Mouse (Mus musculus) MEL (cell line): ENCODE data around the gene Grrp1.

Experiments
- CTCF ChIP-seq, 3 experiments: IDR thresholded peaks in 2 of 3; conservative IDR thresholded peaks in 1 of 3; 2 replicates each; pipeline ENCODE4 v1.5.1; 2011 to 2012; ENCODE audit warnings: low read length in 3 of 3, low read depth in 2 of 3, mild to moderate bottlenecking in 2 of 3, improper control_type of control experiment in 1 of 3, inconsistent platforms in 1 of 3, mixed read lengths in 1 of 3, moderate library complexity in 1 of 3; ENCODE audit not compliant: control insufficient read depth in 1 of 3, insufficient read depth in 1 of 3, poor library complexity in 1 of 3, severe bottlenecking in 1 of 3
- EP300 ChIP-seq, 2 experiments: IDR thresholded peaks; 2 replicates each; pipeline ENCODE4 v1.6.1; 2011; ENCODE audit warnings: improper control_type of control experiment in 2 of 2, low read length in 2 of 2, low read depth in 1 of 2, mild to moderate bottlenecking in 1 of 2
- GATA1 ChIP-seq: IDR thresholded peaks from 2 replicates; pipeline ENCODE4 v1.6.1; 2011; ENCODE audit warnings: low read depth, low read length, improper control_type of control experiment
- MAFK ChIP-seq: IDR thresholded peaks from 2 replicates; pipeline ENCODE4 v1.6.1; 2011; ENCODE audit warnings: low read depth, mild to moderate bottlenecking, low read length, improper control_type of control experiment, borderline replicate concordance
- MAZ ChIP-seq: IDR thresholded peaks from 2 replicates; pipeline ENCODE4 v1.6.1; 2012; ENCODE audit warnings: low read depth, mild to moderate bottlenecking, inconsistent platforms, low read length, improper control_type of control experiment
- MYC ChIP-seq: IDR thresholded peaks from 2 replicates; pipeline ENCODE4 v1.6.1; 2011; ENCODE audit warnings: low read depth, mild to moderate bottlenecking, low read length, improper control_type of control experiment, moderate library complexity
- NELFE ChIP-seq: IDR thresholded peaks from 2 replicates; pipeline ENCODE4 v1.6.1; 2011; ENCODE audit warnings: low read depth, low read length, improper control_type of control experiment
- NRF1 ChIP-seq: IDR thresholded peaks from 2 replicates; pipeline ENCODE4 v1.6.1; 2014; ENCODE audit warnings: low read depth, mild to moderate bottlenecking, inconsistent platforms, low read length, improper control_type of control experiment, moderate library complexity; ENCODE audit not compliant: poor library complexity, insufficient read depth, severe bottlenecking
- POLR2AphosphoS2 ChIP-seq: IDR thresholded peaks from 2 replicates; pipeline ENCODE4 v1.6.1; 2011; ENCODE audit warnings: low read length, improper control_type of control experiment
- SIN3A ChIP-seq: IDR thresholded peaks from 2 replicates; pipeline ENCODE4 v1.6.1; 2012; ENCODE audit warnings: low read length, improper control_type of control experiment, inconsistent platforms
- USF2 ChIP-seq, 2 experiments: IDR thresholded peaks; 2 replicates each; pipeline ENCODE4 v1.6.1; 2011 to 2012; ENCODE audit warnings: improper control_type of control experiment in 2 of 2, low read length in 2 of 2, borderline replicate concordance in 1 of 2, inconsistent platforms in 1 of 2, low read depth in 1 of 2, mild to moderate bottlenecking in 1 of 2; ENCODE audit not compliant: insufficient read depth in 1 of 2
- ZKSCAN1 ChIP-seq: IDR thresholded peaks from 2 replicates; pipeline ENCODE4 v1.6.1; 2012; ENCODE audit warnings: low read depth, mild to moderate bottlenecking, inconsistent platforms, low read length, improper control_type of control experiment, moderate library complexity

DNA sequence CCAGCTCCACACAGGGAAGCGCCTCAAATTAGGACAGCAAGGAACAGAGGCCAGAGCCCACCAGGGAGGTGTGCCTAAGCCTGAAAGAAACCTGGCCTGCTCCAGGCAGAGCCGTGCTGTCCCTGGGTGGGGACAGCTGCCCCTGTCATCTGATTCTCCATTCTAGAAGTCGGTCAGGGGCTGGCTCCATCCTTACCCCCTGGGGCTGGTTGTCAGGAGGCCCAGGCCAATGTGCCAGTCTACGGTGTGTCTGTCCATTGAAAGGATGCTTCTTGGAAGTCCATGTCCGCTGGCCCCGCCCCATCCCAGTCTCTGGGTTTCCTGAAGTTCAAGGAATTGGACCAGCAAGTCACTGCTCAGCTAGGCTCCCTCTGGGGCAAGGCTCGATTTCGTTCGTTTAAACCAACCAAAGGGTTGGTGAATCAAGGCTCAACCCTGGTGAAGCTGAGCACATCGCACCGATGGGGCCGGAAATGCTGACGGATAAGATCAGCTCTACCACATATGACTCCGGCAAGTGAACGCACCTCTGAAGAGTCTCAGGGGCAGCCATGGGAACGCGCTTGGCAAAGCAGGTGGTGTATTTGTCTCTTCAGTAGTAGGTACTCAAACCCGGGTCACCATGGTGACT, 39.3 kb upstream of the Grrp1 start:
- TF ChIP-seq NRF1 (no peak), EP300 (IDR thresholded peaks at IDR 0.05; ENCODE audit: low read depth in 1 of 2, low read length in 2 of 2) (no peak), POLR2AphosphoS2 (no peak), USF2 (IDR thresholded peaks at IDR 0.05; ENCODE audit: borderline replicate concordance in 1 of 2, insufficient read depth in 1 of 2, low read depth in 1 of 2, low read length in 2 of 2) (no peak), CTCF (IDR thresholded peaks at IDR 0.05 in 2 of 3, conservative IDR thresholded peaks at IDR 0.05 in 1 of 3; ENCODE audit: control insufficient read depth in 1 of 3, insufficient read depth in 1 of 3, low read depth in 2 of 3, low read length in 3 of 3, poor library complexity in 1 of 3, severe bottlenecking in 1 of 3) (no peak), ZKSCAN1 (no peak), NELFE (no peak), MAZ (no peak), SIN3A (no peak), MAFK (no peak), MYC (no peak), GATA1 (no peak)
